Mouse (Mus musculus) heart, postnatal 36 days (tissue): ENCODE measurements around the gene Platr17. TPM values are rescaled to one million over a fixed set of nuclear protein-coding genes. Genes with fewer than 3 reads are reported as not detected.
"Not testable (repeated sequence)": the region's sequence is repeated elsewhere in the genome, so short reads cannot be mapped to it uniquely, and the experiment has no call there.

Experiments
- DNase-seq, 2 experiments: peaks; one replicate each; pipeline ENCODE4 v3.0.0; 2021 to 2022
- intact Hi-C: fragments of 180-260 bp; cut with DNase I; formaldehyde crosslinking; loops from one replicate; pipeline ENCODE4 v1.15.1; 2025
- total RNA-seq, 2 experiments: library from RNA; stranded (reverse); gene quantifications; 2 replicates each; pipeline ENCODE4 v1.2.3; 2021

Gene Platr17
- total RNA-seq = not detected

- intact Hi-C loops, DNase-seq: not testable (repeated sequence)
Measured at GRCm38 (mm10) chr17:33904835-33905234, at the start of gene Platr17. Platr17 (plus strand) TSS chr17:33905135.

DNA sequence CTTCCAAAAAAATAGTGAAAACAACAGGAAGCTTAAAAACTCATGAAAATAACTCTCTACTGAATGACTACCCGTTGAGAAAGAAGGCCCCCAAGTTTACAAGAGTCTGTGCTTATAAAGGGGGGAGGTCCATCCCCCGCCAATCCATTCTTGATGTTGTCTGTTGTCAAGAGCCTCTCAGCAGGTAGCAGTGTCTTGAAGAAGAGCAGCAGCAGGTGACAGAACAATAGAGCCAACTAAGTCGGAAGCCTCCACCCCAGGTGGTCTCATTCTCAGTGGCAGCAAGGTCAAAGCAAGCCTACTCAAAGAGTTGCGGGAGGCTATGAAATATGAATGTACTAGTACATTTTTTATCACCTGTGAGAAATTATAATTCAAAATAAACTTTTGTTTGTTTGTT, 47.1 kb upstream of the Platr17 start:
- intact Hi-C loops = no loop called here
- DNase-seq = no peak

DNA sequence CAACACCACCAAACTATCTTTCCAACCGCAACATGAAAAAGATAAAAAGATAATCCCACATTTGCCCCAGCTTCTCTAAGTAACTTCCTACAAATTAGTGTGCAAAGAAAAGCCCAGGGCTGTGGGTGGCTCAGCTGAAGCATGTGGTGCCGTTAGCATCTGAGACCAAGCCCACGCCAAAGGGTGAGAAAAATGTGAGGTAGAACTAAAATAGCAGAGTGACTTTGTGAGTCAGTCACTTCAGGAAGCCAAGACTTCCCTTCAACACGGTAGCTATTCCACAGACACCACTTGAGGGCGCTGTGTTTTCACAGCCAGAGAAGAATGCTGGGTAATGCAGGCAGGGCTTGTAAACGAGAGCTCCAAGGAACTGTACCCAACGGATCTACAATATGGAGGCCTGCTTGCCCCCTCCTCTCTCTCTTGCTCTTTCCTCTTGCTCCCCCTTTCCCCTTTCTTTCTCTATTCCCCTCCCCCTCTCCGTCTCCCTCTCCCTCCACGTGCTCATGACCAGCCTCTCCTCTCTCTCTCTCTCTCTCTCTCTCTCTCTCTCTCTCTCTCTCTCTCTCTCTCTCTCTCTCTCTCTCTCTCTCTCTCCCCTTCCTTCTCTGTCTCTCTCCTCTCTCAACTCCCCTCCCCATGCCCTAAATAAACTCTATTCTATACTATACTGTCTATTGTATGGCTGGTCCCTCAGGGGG, 39.5 kb upstream of the Platr17 start:
- DNase-seq = peak; percentile 13 to 37
- intact Hi-C loops = no loop called here

- DNase-seq, intact Hi-C loops: not testable (repeated sequence)
Measured at GRCm38 (mm10) chr17:33873537-33873936, 31.4 kb upstream of the Platr17 start, which contains the start of gene Gm7029. Gm7029 (plus strand) TSS chr17:33873837.

DNA sequence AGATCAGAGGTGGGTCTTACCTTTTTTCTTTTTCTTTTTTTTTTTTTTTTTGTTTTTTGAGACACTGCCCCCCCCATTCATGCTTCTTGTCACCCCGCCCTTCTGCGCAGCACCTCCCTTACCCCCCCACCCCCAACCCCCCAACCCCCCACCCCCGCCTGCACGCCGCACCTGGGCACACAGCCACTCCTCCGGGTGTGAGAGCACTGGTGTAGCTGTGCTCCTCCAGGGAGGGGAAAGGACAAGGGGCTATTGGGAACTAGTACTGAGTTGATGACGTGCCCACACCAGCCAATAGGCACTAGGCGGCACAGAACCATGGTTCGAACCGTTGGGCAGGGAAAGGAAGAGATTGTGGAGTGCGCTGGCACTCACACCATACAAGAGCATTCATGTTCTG, 30.5 kb upstream of the Platr17 start:
- intact Hi-C loops = no loop called here
- peak in 1 of 2 experiments; percentile 12 for DNase-seq

GRCm38 (mm10) chr17:33875797-33876196, 29.1 kb upstream of the Platr17 start:
- DNase-seq = not testable (repeated sequence)

GRCm38 (mm10) chr17:33884320-33884719, 20.6 kb upstream of the Platr17 start:
- DNase-seq, intact Hi-C loops: not testable (repeated sequence)

More at GRCm38 (mm10) chr17:33875797-33876196, 29.1 kb upstream of the Platr17 start:
- intact Hi-C loops = not testable (repeated sequence)

GRCm38 (mm10) chr17:33887802-33888201, 17.1 kb upstream of the Platr17 start:
- intact Hi-C loops, DNase-seq: not testable (repeated sequence)

GRCm38 (mm10) chr17:33888230-33888629, 16.7 kb upstream of the Platr17 start:
- intact Hi-C loops = not testable (repeated sequence)

GRCm38 (mm10) chr17:33889941-33890532, 14.9 kb upstream of the Platr17 start:
- not testable (repeated sequence) for DNase-seq

More at GRCm38 (mm10) chr17:33888230-33888629, 16.7 kb upstream of the Platr17 start:
- not testable (repeated sequence) for DNase-seq

GRCm38 (mm10) chr17:33890533-33891059, 14.3 kb upstream of the Platr17 start, which contains the start of gene Kifc1:
Kifc1 (minus strand) TSS chr17:33890661.
- intact Hi-C loops = loop anchor here (2.0 to 5.0 kb wide), 2 partner anchors 37 to 46 kb away; partner anchors contain the start of gene Rgl2
- peak; percentile 99 for DNase-seq

More at GRCm38 (mm10) chr17:33889941-33890532, 14.9 kb upstream of the Platr17 start:
- intact Hi-C loops = loop anchor here (2.0 to 5.0 kb wide), 2 partner anchors 37 to 45 kb away; partner anchors contain the start of gene Rgl2

DNA sequence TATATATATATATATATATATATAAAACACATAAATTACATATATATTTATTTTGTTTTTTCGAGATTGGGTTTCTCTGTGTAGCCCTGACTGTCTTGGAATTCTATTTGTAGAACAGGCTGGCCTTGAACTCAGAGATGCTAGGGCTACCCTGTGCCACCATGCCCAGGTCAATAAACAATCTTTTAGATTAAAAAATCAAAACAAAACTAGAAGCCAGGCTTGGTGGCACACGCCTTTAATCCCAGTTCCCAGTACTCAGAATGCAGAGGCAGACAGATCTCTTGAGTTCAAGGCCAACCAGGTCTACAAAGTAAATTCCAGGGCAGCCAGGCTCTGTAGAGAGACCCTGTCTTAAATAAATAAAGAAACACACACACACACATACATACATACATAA, 13.6 kb upstream of the Platr17 start:
- DNase-seq = no peak
- intact Hi-C loops = loop anchor here (2.0 to 5.0 kb wide), 2 partner anchors 36 to 47 kb away; partner anchors contain the start of gene Rgl2

DNA sequence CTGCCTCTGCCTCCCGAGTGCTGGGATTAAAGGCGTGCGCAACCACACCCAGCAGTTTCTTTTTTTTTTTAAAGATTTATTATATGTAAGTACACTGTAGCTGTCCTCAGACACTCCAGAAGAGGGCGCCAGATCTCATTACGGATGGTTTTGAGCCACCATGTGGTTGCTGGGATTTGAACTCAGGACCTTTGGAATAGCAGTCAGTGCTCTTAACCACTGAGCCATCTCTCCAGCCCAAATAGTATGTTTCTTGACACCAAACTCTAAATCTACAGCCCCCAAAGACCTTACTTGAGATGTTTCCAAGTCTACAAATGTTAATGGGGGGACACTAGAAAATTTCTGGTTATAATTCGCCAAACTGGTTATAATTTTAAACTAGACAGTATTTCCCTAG, 13.0 kb upstream of the Platr17 start:
- DNase-seq = not testable (repeated sequence)
- intact Hi-C loops = loop anchor here (2.0 to 5.0 kb wide), 2 partner anchors 35 to 47 kb away; partner anchors contain the start of gene Rgl2

DNA sequence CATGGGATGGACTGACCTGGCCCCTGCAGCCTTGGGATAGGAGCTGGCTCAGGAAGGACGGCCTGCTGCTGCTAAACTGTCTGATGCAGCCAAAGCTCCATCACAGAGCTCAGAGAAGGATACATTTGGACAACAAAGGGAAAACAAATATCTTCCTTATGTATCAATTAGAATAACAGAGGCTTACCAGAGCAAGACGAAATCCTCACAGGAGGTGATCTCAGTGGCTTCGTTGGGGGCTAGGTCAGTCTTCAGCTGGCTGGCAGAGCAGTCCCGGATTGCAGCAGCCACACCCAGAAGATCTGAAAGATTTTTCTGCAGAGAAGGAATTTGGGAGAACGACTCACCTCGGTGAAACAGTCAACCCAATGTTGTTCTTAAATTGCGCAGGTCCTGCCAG, 12.5 kb upstream of the Platr17 start:
- DNase-seq = no peak
- intact Hi-C loops = loop anchor here (5.0 kb wide), 1 partner anchor 35 kb away; the partner anchor contains the start of gene Rgl2

GRCm38 (mm10) chr17:33893011-33893410, 11.9 kb upstream of the Platr17 start:
- not testable (repeated sequence) for DNase-seq
- intact Hi-C loops = loop anchor here (5.0 kb wide), 1 partner anchor 34 kb away; the partner anchor contains the start of gene Rgl2

GRCm38 (mm10) chr17:33897114-33897794, 7.7 kb upstream of the Platr17 start:
- intact Hi-C loops = no loop called here
- DNase-seq = peak in 1 of 2 experiments; percentile 45

- intact Hi-C loops, DNase-seq: not testable (repeated sequence)
Measured at GRCm38 (mm10) chr17:33898193-33898592, 6.7 kb upstream of the Platr17 start.

GRCm38 (mm10) chr17:33899642-33900041, 5.3 kb upstream of the Platr17 start:
- no peak for DNase-seq
- intact Hi-C loops = no loop called here

GRCm38 (mm10) chr17:33900281-33900988, 4.5 kb upstream of the Platr17 start:
- intact Hi-C loops = no loop called here
- no peak for DNase-seq

GRCm38 (mm10) chr17:33900989-33901314, 4.0 kb upstream of the Platr17 start:
- DNase-seq = no peak
- intact Hi-C loops = no loop called here
